Mouse (Mus musculus) cortical plate, adult 2 months (tissue): ENCODE data around the gene Klhl11. TPM values are rescaled to one million over a fixed set of nuclear protein-coding genes. Genes with fewer than 3 reads are reported as not detected.
A peak's percentile ranks its signal among the peaks of the same experiment; 100 is the strongest.

ENCODE experiments used
- H3K27ac ChIP-seq: fragments of 200-500 bp; 2 replicates; pipeline ENCODE4 v1.5.1; 2012; ENCODE audit warnings: low read length, control low read depth, inconsistent platforms; ENCODE audit not compliant: insufficient read depth
- H3K4me1 ChIP-seq: fragments of 200-500 bp; 2 replicates; pipeline ENCODE4 v1.6.1; 2011; ENCODE audit warnings: low read length; ENCODE audit not compliant: control insufficient read depth, insufficient read depth
- H3K4me3 ChIP-seq: fragments of 200-500 bp; 2 replicates; pipeline ENCODE4 v1.5.1; 2011; ENCODE audit warnings: mild to moderate bottlenecking, low read length, control low read depth; ENCODE audit not compliant: insufficient read depth
- CTCF ChIP-seq: fragments of 200-500 bp; IDR thresholded peaks from 2 replicates; pipeline ENCODE4 v1.5.1; 2011; ENCODE audit warnings: mild to moderate bottlenecking, control low read depth, low read length; ENCODE audit not compliant: insufficient read depth; ENCODE audit errors: extremely low read depth
- POLR2A ChIP-seq: fragments of 200-500 bp; IDR thresholded peaks from 2 replicates; pipeline ENCODE4 v1.6.1; 2011; ENCODE audit warnings: mild to moderate bottlenecking, low read length, control low read depth; ENCODE audit not compliant: insufficient read depth; ENCODE audit errors: extremely low read depth
- polyA plus RNA-seq: library from polyadenylated mRNA; depleted of rRNA; stranded (reverse); fragments of >200 nt; gene quantifications from 2 replicates; pipeline ENCODE4 v1.2.3, GENCODE M21; 2012; rRNA removed

Klhl11 gene
- polyA plus RNA-seq: 13.8 TPM in 2 replicates

DNA sequence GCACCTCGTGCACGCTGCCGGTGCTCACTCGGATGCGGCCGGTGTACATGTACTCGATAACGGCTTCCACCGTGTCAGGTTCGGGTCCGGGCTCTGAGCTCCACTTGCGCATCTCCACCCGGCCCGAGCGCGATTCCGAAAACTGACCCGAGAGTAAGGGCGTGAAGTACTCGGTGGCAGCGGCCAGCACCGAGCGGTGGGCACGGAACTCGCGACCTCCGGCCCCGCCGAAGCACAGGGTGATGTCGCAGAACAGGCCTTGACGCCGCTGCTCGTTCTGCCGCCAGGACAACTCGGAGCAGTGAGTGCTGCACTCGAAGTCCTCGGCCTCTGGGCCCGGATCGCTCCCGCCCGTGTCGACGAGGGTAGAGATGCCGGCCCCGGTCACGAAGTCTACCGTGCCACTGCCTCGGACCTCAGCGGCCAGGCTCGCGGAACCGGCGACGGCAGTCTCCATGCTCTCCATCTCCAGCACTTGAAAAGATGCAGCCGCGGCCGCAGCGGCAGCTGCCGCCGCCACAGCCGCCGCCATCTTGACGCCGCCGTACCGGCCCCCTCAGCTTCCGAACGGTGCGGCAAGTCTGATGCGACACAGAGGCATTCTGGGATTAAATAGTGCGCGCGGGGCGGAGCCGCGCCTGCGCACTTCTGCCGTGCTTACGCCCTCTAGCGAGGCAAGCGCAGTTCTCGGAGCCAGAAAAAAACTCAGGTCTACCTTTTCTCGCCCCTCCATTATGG lies at the start of gene Klhl11:
Klhl11 (minus strand) TSS at position 545 of the 738 bp plus-strand sequence.
- Histone ChIP-seq H3K4me1 (peaks cover 5% of the 10 kb centered on the region; the same call in 1 of the 2 replicates), H3K4me3 (peak within 1 kb of the TSS; percentile 96), H3K27ac (peak within 1 kb of the TSS; percentile 52)
- TF ChIP-seq CTCF (peak; percentile 81), POLR2A (peak; percentile 99)

- Histone ChIP-seq H3K27ac (no peak overlapping the region), H3K4me3 (no peak overlapping the region), H3K4me1 (peaks cover 1% of the 10 kb centered on the region; the same call in 1 of the 2 replicates)
- TF ChIP-seq CTCF (no peak), POLR2A (no peak)
Observed at GRCm38 (mm10) chr11:100520838-100521237, 48.3 kb upstream of the Klhl11 start.

GRCm38 (mm10) chr11:100519188-100519587 lies 46.6 kb upstream of the Klhl11 start:
- no peak overlapping the region for H3K27ac ChIP-seq
- H3K4me1 ChIP-seq: no peaks in the 10 kb centered on the region
- no peak for TF ChIP-seq CTCF
- no peak for TF ChIP-seq POLR2A
- no peak overlapping the region for H3K4me3 ChIP-seq

DNA sequence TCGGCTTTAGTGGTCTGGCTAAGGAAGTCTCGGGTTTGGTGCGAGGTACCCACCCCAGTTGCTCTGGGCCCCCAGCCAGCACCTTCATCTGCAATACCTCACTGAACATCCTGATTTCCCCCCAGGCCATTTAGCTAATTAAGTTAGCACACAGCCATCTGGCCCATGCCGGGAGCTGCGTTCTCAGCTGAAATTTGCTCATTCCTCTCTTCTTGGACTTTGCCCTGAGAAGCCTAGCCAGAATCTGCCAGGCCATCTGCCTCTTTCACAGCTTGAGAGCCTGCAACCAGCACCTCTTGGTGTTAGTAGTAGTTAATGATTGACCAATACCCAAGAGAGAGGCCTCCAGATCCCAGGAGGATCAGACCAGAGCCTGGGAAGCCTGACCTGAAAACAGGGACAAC lies 45.6 kb upstream of the Klhl11 start:
- Histone ChIP-seq H3K4me3 (no peak overlapping the region), H3K4me1 (no peaks in the 10 kb centered on the region), H3K27ac (no peak overlapping the region)
- no peak for TF ChIP-seq CTCF
- TF ChIP-seq POLR2A: no peak

DNA sequence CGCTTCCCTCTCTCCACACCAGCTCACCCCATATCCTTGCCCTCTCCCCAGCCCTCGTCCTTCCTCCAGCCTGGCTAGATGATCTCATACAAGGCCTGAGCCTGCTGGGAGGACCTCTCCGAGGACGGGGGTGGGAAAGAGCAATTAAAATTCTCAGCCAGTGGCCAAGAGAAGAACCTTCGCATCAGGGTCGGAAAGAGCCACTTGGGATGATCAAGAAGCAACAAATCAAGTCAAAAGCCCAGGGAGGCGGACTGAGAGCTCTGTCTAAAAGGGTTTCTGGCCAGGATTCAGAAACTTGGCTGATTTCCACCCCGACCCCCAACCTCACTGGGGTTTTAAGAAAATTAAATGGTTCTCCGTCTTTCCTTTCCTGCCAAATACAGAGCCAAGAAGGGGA lies 43.8 kb upstream of the Klhl11 start:
- TF ChIP-seq CTCF (no peak), POLR2A (no peak)
- H3K4me3 ChIP-seq: no peak overlapping the region

DNA sequence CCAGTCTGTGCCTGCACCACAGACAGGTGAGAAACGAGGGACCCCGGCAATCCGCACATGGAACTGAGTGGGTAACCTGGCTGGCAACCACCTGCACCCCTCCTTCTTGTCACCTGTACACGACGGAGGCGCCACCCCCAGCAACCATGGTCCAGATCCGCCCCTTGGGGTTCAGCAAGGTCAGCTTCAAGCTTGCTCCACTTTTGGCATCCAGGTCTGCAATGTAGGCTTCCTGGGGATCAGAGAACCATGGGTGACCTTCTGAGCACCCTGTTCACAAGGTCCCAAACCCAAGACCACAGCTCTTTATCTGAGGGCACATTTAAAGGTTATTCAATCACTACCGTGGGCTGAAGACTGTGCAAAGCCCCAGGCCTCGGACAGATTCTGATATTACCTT lies 43.2 kb upstream of the Klhl11 start:
- Histone ChIP-seq H3K4me1 (no peaks in the 10 kb centered on the region), H3K27ac (no peak overlapping the region), H3K4me3 (no peak overlapping the region)
- no peak for TF ChIP-seq POLR2A
- TF ChIP-seq CTCF: no peak

More for the DNA sequence above, 43.8 kb upstream of the Klhl11 start:
- Histone ChIP-seq H3K4me1 (no peaks in the 10 kb centered on the region), H3K27ac (no peak overlapping the region)

- TF ChIP-seq POLR2A (no peak), CTCF (no peak)
- Histone ChIP-seq H3K4me1 (no peaks in the 10 kb centered on the region), H3K27ac (no peak overlapping the region), H3K4me3 (no peak overlapping the region)
Observed at GRCm38 (mm10) chr11:100515061-100515460, 42.5 kb upstream of the Klhl11 start.

- TF ChIP-seq POLR2A (no peak), CTCF (no peak)
- Histone ChIP-seq H3K4me3 (no peak overlapping the region), H3K4me1 (no peaks in the 10 kb centered on the region), H3K27ac (no peak overlapping the region)
Observed at GRCm38 (mm10) chr11:100513716-100514115, 41.2 kb upstream of the Klhl11 start.

- Histone ChIP-seq H3K27ac (no peak overlapping the region), H3K4me3 (no peak overlapping the region), H3K4me1 (no peaks in the 10 kb centered on the region)
- TF ChIP-seq POLR2A: no peak
- peak; percentile 55 for TF ChIP-seq CTCF
Observed at GRCm38 (mm10) chr11:100512384-100512783, 39.8 kb upstream of the Klhl11 start.

GRCm38 (mm10) chr11:100510556-100510955 lies 38.0 kb upstream of the Klhl11 start:
- H3K4me3 ChIP-seq: no peak overlapping the region
- no peak overlapping the region for H3K27ac ChIP-seq
- TF ChIP-seq POLR2A (no peak), CTCF (no peak)

GRCm38 (mm10) chr11:100505997-100506396 lies 33.5 kb upstream of the Klhl11 start:
- Histone ChIP-seq H3K4me3 (no peak overlapping the region), H3K27ac (no peak overlapping the region)

More at GRCm38 (mm10) chr11:100510556-100510955, 38.0 kb upstream of the Klhl11 start:
- no peaks in the 10 kb centered on the region for H3K4me1 ChIP-seq

More at GRCm38 (mm10) chr11:100505997-100506396, 33.5 kb upstream of the Klhl11 start:
- no peaks in the 10 kb centered on the region for H3K4me1 ChIP-seq
- no peak for TF ChIP-seq CTCF
- no peak for TF ChIP-seq POLR2A
